In genomic region chr10:27761402-27761801, GRCm38 (mm10) we compare ENCODE assay signal across 8 mouse cellular contexts.
A peak's percentile ranks its signal among the peaks of the same experiment; 100 is the strongest.
DNase-seq lines count a peak whose midpoint lies in the region; ATAC-seq and TF ChIP-seq lines count a peak whose summit lies in the region.

No protein-coding gene starts in this region.

- CTCF ChIA-PET in Patski (lab: Charles Lee) = interaction anchor here (0.9 kb wide), 1 partner anchor 8 kb away, joined by 3 read pairs; no protein-coding TSS in a partner anchor

- no peaks in the 10 kb centered on the region for H3K4me1 ChIP-seq in limb, embryonic 14.5 days (ENCODE audit: control insufficient read depth, insufficient read depth, low read length)
- no peaks in the 10 kb centered on the region for H3K4me1 ChIP-seq in limb, embryonic 10.5 days
- H3K4me1 ChIP-seq in intestine, embryonic 16.5 days (ENCODE audit: control insufficient read depth, insufficient read depth, low read length) = no peaks in the 10 kb centered on the region

- no peak for TF ChIP-seq POLR2A in limb, embryonic 14.5 days (IDR thresholded peaks at IDR 0.05; ENCODE audit: borderline replicate concordance, extremely low read depth, insufficient read depth, insufficient read length)

- POLR2A ChIA-PET in Patski (lab: Charles Lee) = no interaction called here

- no peak overlapping the region for H3K4me2 ChIP-seq in limb, embryonic 14.5 days (replicated peaks; ENCODE audit: low read depth, low read length, severe bottlenecking)
- no peak overlapping the region for H3K4me2 ChIP-seq in intestine, embryonic 16.5 days (ENCODE audit: low read depth, low read length)

- ATAC-seq in limb, embryonic 14.5 days (ENCODE audit: low FRiP score, low read depth) = no peak
- no peak for ATAC-seq in Patski
- no peak for ATAC-seq in intestine, embryonic 16.5 days
- no peak for ATAC-seq in granulocyte monocyte progenitor cell, adult 5-6 weeks (replicated peaks; ENCODE audit: poor library complexity, severe bottlenecking)

- H3K27me3 ChIP-seq in limb, embryonic 14.5 days (ENCODE audit: control insufficient read depth, insufficient read depth, low read length) = no peaks in the 10 kb centered on the region
- no peaks in the 10 kb centered on the region for H3K27me3 ChIP-seq in limb, embryonic 10.5 days (ENCODE audit: low read depth, poor library complexity, severe bottlenecking)
- H3K27me3 ChIP-seq in Patski = no peaks in the 10 kb centered on the region
- no peaks in the 10 kb centered on the region for H3K27me3 ChIP-seq in intestine, embryonic 16.5 days (replicated peaks; ENCODE audit: control insufficient read depth, insufficient read depth, low read length)

- in situ Hi-C loops in Patski (cut with MboI; ENCODE audit: low pct_unique_long_range_greater_than_20kb) = no loop called here

- WGBS in limb, embryonic 14.5 days = under 1% methylated on average over 3 of the region's 3 CpGs
- 7% methylated on average over 3 of the region's 3 CpGs for WGBS in limb, embryonic 10.5 days
- WGBS in intestine, embryonic 16.5 days = 9% methylated on average over 3 of the region's 3 CpGs

- no peaks in the 10 kb centered on the region for H3K36me3 ChIP-seq in limb, embryonic 14.5 days (ENCODE audit: control insufficient read depth, insufficient read depth, low read length)
- no peaks in the 10 kb centered on the region for H3K36me3 ChIP-seq in limb, embryonic 10.5 days
- H3K36me3 ChIP-seq in intestine, embryonic 16.5 days (ENCODE audit: control insufficient read depth, insufficient read depth, low read length) = no peaks in the 10 kb centered on the region

- H3K9ac ChIP-seq in limb, embryonic 14.5 days (ENCODE audit: low read depth, low read length, severe bottlenecking) = no peak overlapping the region
- no peak overlapping the region for H3K9ac ChIP-seq in intestine, embryonic 16.5 days (ENCODE audit: low read depth, low read length)

- H3K9me3 ChIP-seq in limb, embryonic 14.5 days (ENCODE audit: control insufficient read depth, low read length) = no peaks in the 10 kb centered on the region
- no peaks in the 10 kb centered on the region for H3K9me3 ChIP-seq in limb, embryonic 10.5 days (replicated peaks)
- H3K9me3 ChIP-seq in intestine, embryonic 16.5 days (ENCODE audit: control insufficient read depth, low read length) = no peaks in the 10 kb centered on the region

- DNase-seq in cerebellum, postnatal 14 days = peak; percentile 65 to 67
- DNase-seq in cerebellum, adult 11 months = no peak
- peak; percentile 58 for DNase-seq in limb, embryonic 14.5 days (ENCODE audit: low spot score)
- DNase-seq in limb, embryonic 10.5 days (ENCODE audit: low spot score) = no peak
- no peak for DNase-seq in Patski (ENCODE audit: low read depth, low spot score)
- peak; percentile 11 for DNase-seq in layer of hippocampus, adult 9-10 months (ENCODE audit: low spot score)

- H3K27ac ChIP-seq in limb, embryonic 14.5 days (replicated peaks; ENCODE audit: low read depth, low read length) = no peak overlapping the region
- no peak overlapping the region for H3K27ac ChIP-seq in limb, embryonic 10.5 days
- H3K27ac ChIP-seq in intestine, embryonic 16.5 days (ENCODE audit: low read length) = no peak overlapping the region

- H3K4me3 ChIP-seq in limb, embryonic 14.5 days (replicated peaks; ENCODE audit: low read length) = no peak overlapping the region
- H3K4me3 ChIP-seq in limb, embryonic 10.5 days = no peak overlapping the region
- H3K4me3 ChIP-seq in intestine, embryonic 16.5 days (ENCODE audit: low read length) = no peak overlapping the region

- peak; percentile 42 for TF ChIP-seq CTCF in Patski (IDR thresholded peaks at IDR 0.05)

Comparison
In these comparisons a context has a peak if more than half of its experiments do, and no peak if none do; other contexts are left out.
1. DNase-seq: peak in cerebellum, postnatal 14 days (2 of 2), limb, embryonic 14.5 days (single experiment) and layer of hippocampus, adult 9-10 months (single experiment); none in cerebellum, adult 11 months (single experiment), limb, embryonic 10.5 days (single experiment) and Patski (single experiment).